Mouse (Mus musculus) stomach, embryonic 15.5 days (tissue): ENCODE measurements around the gene Crtac1. TPM values are rescaled to one million over a fixed set of nuclear protein-coding genes. Genes with fewer than 3 reads are reported as not detected.

ENCODE experiments used
- ATAC-seq: fragments of 200-750 bp; cut with Nextera tagmentation; 2 replicates; pipeline ENCODE4 v1.8.0; 2017; ENCODE audit warnings: low read depth, moderate number of reproducible peaks, moderate TSS enrichment; ENCODE audit not compliant: insufficient read depth, low FRiP score
- H3K27ac ChIP-seq: fragments of 300-500 bp; sonication (generic); 2 replicates; pipeline ENCODE4 v1.5.1; 2015; ENCODE audit warnings: mild to moderate bottlenecking, inconsistent platforms
- H3K27me3 ChIP-seq: fragments of 300-500 bp; sonication (generic); replicated peaks from 2 replicates; pipeline ENCODE4 v1.6.1; 2015; ENCODE audit warnings: inconsistent platforms
- H3K36me3 ChIP-seq: fragments of 300-500 bp; sonication (generic); 2 replicates; pipeline ENCODE4 v1.6.1; 2015; ENCODE audit warnings: inconsistent platforms
- H3K4me1 ChIP-seq: fragments of 300-500 bp; sonication (generic); 2 replicates; pipeline ENCODE4 v1.6.1; 2015; ENCODE audit warnings: inconsistent platforms
- H3K4me2 ChIP-seq: fragments of 300-500 bp; sonication (generic); 2 replicates; pipeline ENCODE4 v1.6.1; 2015; ENCODE audit warnings: mild to moderate bottlenecking, inconsistent platforms
- H3K4me3 ChIP-seq: fragments of 300-500 bp; sonication (generic); replicated peaks from 2 replicates; pipeline ENCODE4 v1.5.1; 2015; ENCODE audit warnings: inconsistent platforms
- H3K9ac ChIP-seq: fragments of 300-500 bp; sonication (generic); 2 replicates; pipeline ENCODE4 v1.6.1; 2015; ENCODE audit warnings: inconsistent platforms
- H3K9me3 ChIP-seq: fragments of 300-500 bp; sonication (generic); 2 replicates; pipeline ENCODE4 v1.6.1; 2016; ENCODE audit warnings: inconsistent platforms
- WGBS: fragments of 180-500 bp; shearing (Covaris S2); methylation state at CpG from one replicate; pipeline ENCODE4 v1.1.7; 2015; 5-methylcytosine and 5-hydroxymethylcytosine counted together
- polyA plus RNA-seq: library from polyadenylated mRNA; unstranded; fragments of >200 nt; fragmentation: Nextera tagmentation; extraction: Ambion mirVana; gene quantifications from 2 replicates; pipeline ENCODE4 v1.2.1, GENCODE M21; 2015

Gene Crtac1
- polyA plus RNA-seq, 1 experiment from 2014 or later, result 4.0 TPM

- Histone ChIP-seq H3K27me3 (no peaks in the 10 kb centered on the region), H3K36me3 (no peaks in the 10 kb centered on the region), H3K4me2 (no peak overlapping the region), H3K9me3 (no peaks in the 10 kb centered on the region), H3K4me3 (no peak overlapping the region), H3K4me1 (0 out of 2 replicates have a peak, but pooled peaks cover 3% of the 10 kb centered on the region), H3K9ac (no peak overlapping the region), H3K27ac (no peak overlapping the region)
- WGBS, result 86% methylated on average over 13 of the region's 13 CpGs
- no peak for ATAC-seq
These were observed 127.1 kb downstream of the Crtac1 start for GRCm38 (mm10) chr19:42304506-42304905.

GRCm38 (mm10) chr19:42303210-42303813 lies 128.3 kb downstream of the Crtac1 start:
- Histone ChIP-seq H3K9ac (no peak overlapping the region), H3K36me3 (no peaks in the 10 kb centered on the region), H3K4me1 (0 out of 2 replicates have a peak, but pooled peaks cover 3% of the 10 kb centered on the region), H3K9me3 (no peaks in the 10 kb centered on the region), H3K27me3 (no peaks in the 10 kb centered on the region), H3K27ac (no peak overlapping the region), H3K4me3 (no peak overlapping the region), H3K4me2 (no peak overlapping the region)
- WGBS, result 67% methylated on average over 12 of the region's 12 CpGs
- no peak for ATAC-seq

- no peak for ATAC-seq
- Histone ChIP-seq H3K9ac (no peak overlapping the region), H3K4me1 (no peaks in the 10 kb centered on the region), H3K27me3 (no peaks in the 10 kb centered on the region), H3K27ac (no peak overlapping the region), H3K36me3 (no peaks in the 10 kb centered on the region), H3K9me3 (no peaks in the 10 kb centered on the region), H3K4me2 (no peak overlapping the region), H3K4me3 (no peak overlapping the region)
- WGBS, result 79% methylated on average over 6 of the region's 6 CpGs
These were observed 138.4 kb downstream of the Crtac1 start for GRCm38 (mm10) chr19:42293216-42293615.

- WGBS, result 64% methylated on average over 8 of the region's 8 CpGs
- Histone ChIP-seq H3K27me3 (no peaks in the 10 kb centered on the region), H3K4me1 (no peaks in the 10 kb centered on the region)
These were observed 139.5 kb downstream of the Crtac1 start for GRCm38 (mm10) chr19:42292106-42292505.

GRCm38 (mm10) chr19:42290954-42291661 lies 140.5 kb downstream of the Crtac1 start:
- no peaks in the 10 kb centered on the region for H3K9me3 ChIP-seq
- no peak overlapping the region for H3K27ac ChIP-seq
- 30% methylated on average over 7 of the region's 7 CpGs for WGBS
- H3K9ac ChIP-seq, result no peak overlapping the region
- no peaks in the 10 kb centered on the region for H3K4me1 ChIP-seq
- H3K4me2 ChIP-seq, result no peak overlapping the region
- H3K27me3 ChIP-seq, result no peaks in the 10 kb centered on the region
- no peaks in the 10 kb centered on the region for H3K36me3 ChIP-seq
- ATAC-seq, result no peak
- no peak overlapping the region for H3K4me3 ChIP-seq

More at GRCm38 (mm10) chr19:42292106-42292505, 139.5 kb downstream of the Crtac1 start:
- H3K9ac ChIP-seq, result no peak overlapping the region
- no peaks in the 10 kb centered on the region for H3K9me3 ChIP-seq
- H3K36me3 ChIP-seq, result no peaks in the 10 kb centered on the region
- H3K4me2 ChIP-seq, result no peak overlapping the region
- H3K27ac ChIP-seq, result no peak overlapping the region
- no peak for ATAC-seq
- H3K4me3 ChIP-seq, result no peak overlapping the region

GRCm38 (mm10) chr19:42288361-42288760 lies 143.2 kb downstream of the Crtac1 start:
- no peak overlapping the region for H3K27ac ChIP-seq
- no peak for ATAC-seq
- H3K9me3 ChIP-seq, result no peaks in the 10 kb centered on the region
- no peaks in the 10 kb centered on the region for H3K4me1 ChIP-seq
- no peaks in the 10 kb centered on the region for H3K27me3 ChIP-seq
- no peak overlapping the region for H3K4me2 ChIP-seq
- H3K36me3 ChIP-seq, result no peaks in the 10 kb centered on the region
- H3K4me3 ChIP-seq, result no peak overlapping the region
- H3K9ac ChIP-seq, result no peak overlapping the region
- 47% methylated on average over 4 of the region's 4 CpGs for WGBS

GRCm38 (mm10) chr19:42284178-42284577 lies 147.4 kb downstream of the Crtac1 start:
- Histone ChIP-seq H3K36me3 (no peaks in the 10 kb centered on the region), H3K27me3 (no peaks in the 10 kb centered on the region), H3K9me3 (no peaks in the 10 kb centered on the region), H3K4me2 (no peak overlapping the region), H3K4me1 (no peaks in the 10 kb centered on the region), H3K27ac (no peak overlapping the region), H3K9ac (no peak overlapping the region), H3K4me3 (no peak overlapping the region)
- 58% methylated on average over 8 of the region's 8 CpGs for WGBS
- ATAC-seq, result no peak

- 63% methylated on average over 3 of the region's 3 CpGs for WGBS
- no peak for ATAC-seq
These were observed 152.0 kb downstream of the Crtac1 start for GRCm38 (mm10) chr19:42279611-42280010.

GRCm38 (mm10) chr19:42278461-42278860 lies 153.1 kb downstream of the Crtac1 start:
- no peaks in the 10 kb centered on the region for H3K27me3 ChIP-seq
- no peak overlapping the region for H3K4me3 ChIP-seq
- H3K27ac ChIP-seq, result no peak overlapping the region
- H3K36me3 ChIP-seq, result no peaks in the 10 kb centered on the region
- no peaks in the 10 kb centered on the region for H3K9me3 ChIP-seq
- H3K4me1 ChIP-seq, result no peaks in the 10 kb centered on the region
- ATAC-seq, result no peak
- H3K4me2 ChIP-seq, result no peak overlapping the region
- H3K9ac ChIP-seq, result no peak overlapping the region
- 75% methylated on average over 5 of the region's 5 CpGs for WGBS

More at GRCm38 (mm10) chr19:42279611-42280010, 152.0 kb downstream of the Crtac1 start:
- no peak overlapping the region for H3K4me3 ChIP-seq
- H3K9ac ChIP-seq, result no peak overlapping the region
- H3K36me3 ChIP-seq, result no peaks in the 10 kb centered on the region
- no peaks in the 10 kb centered on the region for H3K9me3 ChIP-seq
- no peaks in the 10 kb centered on the region for H3K27me3 ChIP-seq
- H3K27ac ChIP-seq, result no peak overlapping the region
- H3K4me1 ChIP-seq, result no peaks in the 10 kb centered on the region
- H3K4me2 ChIP-seq, result no peak overlapping the region

GRCm38 (mm10) chr19:42277288-42277687 lies 154.3 kb downstream of the Crtac1 start:
- Histone ChIP-seq H3K36me3 (no peaks in the 10 kb centered on the region), H3K4me3 (no peak overlapping the region), H3K9ac (no peak overlapping the region), H3K27me3 (no peaks in the 10 kb centered on the region), H3K27ac (no peak overlapping the region), H3K4me1 (no peaks in the 10 kb centered on the region), H3K9me3 (no peaks in the 10 kb centered on the region), H3K4me2 (no peak overlapping the region)
- no peak for ATAC-seq
- WGBS, result 74% methylated on average over 6 of the region's 6 CpGs

- 0 out of 2 replicates have a peak, but pooled peaks cover 5% of the 10 kb centered on the region for H3K4me1 ChIP-seq
- WGBS, result 39% methylated on average over 14 of the region's 14 CpGs
These were observed 159.3 kb downstream of the Crtac1 start for GRCm38 (mm10) chr19:42272003-42272963.

More at GRCm38 (mm10) chr19:42272003-42272963, 159.3 kb downstream of the Crtac1 start:
- Histone ChIP-seq H3K27me3 (0 out of 2 replicates have a peak, but pooled peaks cover 7% of the 10 kb centered on the region), H3K27ac (no peak overlapping the region), H3K9me3 (no peaks in the 10 kb centered on the region), H3K36me3 (no peaks in the 10 kb centered on the region), H3K4me3 (no peak overlapping the region), H3K4me2 (no peak overlapping the region), H3K9ac (no peak overlapping the region)
- no peak for ATAC-seq
